Mouse (Mus musculus): ENCODE data around the gene March9. TPM values are rescaled to one million over a fixed set of nuclear protein-coding genes. Genes with fewer than 3 reads are reported as not detected.

Gene March9
- polyA plus RNA-seq, 1 experiment, result 3.1 TPM

- Histone ChIP-seq H3K27ac (ENCODE audit: insufficient read depth, low read length) (no peak overlapping the region), H3K4me3 (ENCODE audit: extremely low read depth, insufficient read depth, insufficient read length) (peak overlapping the region; percentile 75), H3K27me3 (ENCODE audit: control insufficient read depth, insufficient read depth, low read length) (peaks cover 9% of the 10 kb centered on the region; the same call in 1 of the 2 replicates), H3K36me3 (ENCODE audit: control insufficient read depth, insufficient read depth, low read length) (peaks cover 3% of the 10 kb centered on the region), H3K4me1 (ENCODE audit: control insufficient read depth, insufficient read depth, insufficient read length) (peaks cover 5% of the 10 kb centered on the region)
- TF ChIP-seq CTCF (IDR thresholded peaks at IDR 0.05; ENCODE audit: extremely low read depth, insufficient read depth, insufficient read length, insufficient replicate concordance) (no peak), POLR2A (IDR thresholded peaks at IDR 0.05; ENCODE audit: low read depth, low read length) (no peak)
- no peak for DNase-seq (ENCODE audit: low read depth in 1 of 2, low spot score in 2 of 2)
- WGBS, result 3% methylated on average over 20 of the region's 20 CpGs
Measured at GRCm38 (mm10) chr10:127040569-127041214, 19.3 kb downstream of the March9 start.

DNA sequence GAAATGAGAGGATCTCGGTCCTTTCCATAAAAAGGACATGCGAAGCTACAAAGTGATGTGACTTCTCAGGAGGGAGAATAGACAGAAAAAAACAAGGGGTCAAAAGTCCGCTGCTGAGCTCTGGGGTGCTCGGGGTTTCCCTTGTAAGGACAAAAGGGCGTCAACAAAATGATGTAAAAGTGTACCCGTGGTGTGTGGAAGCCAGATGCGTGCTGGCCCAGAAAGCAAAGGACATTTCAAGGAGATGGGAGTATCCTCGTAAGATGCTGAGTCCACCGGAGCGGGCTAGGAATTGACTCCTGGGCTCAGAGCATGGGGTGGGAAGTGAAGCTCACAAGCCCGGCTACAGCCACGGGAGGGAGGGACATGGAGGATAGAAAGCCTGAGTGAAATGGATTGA is 22.3 kb downstream of the March9 start:
- H3K27me3 ChIP-seq (ENCODE audit: control insufficient read depth, insufficient read depth, low read length), result peaks cover 9% of the 10 kb centered on the region
- no peak overlapping the region for H3K4me3 ChIP-seq (ENCODE audit: extremely low read depth, insufficient read depth, insufficient read length)
- H3K27ac ChIP-seq (ENCODE audit: insufficient read depth, low read length), result no peak overlapping the region
- no peaks in the 10 kb centered on the region for H3K36me3 ChIP-seq (ENCODE audit: control insufficient read depth, insufficient read depth, low read length)
- peaks cover 5% of the 10 kb centered on the region for H3K4me1 ChIP-seq (ENCODE audit: control insufficient read depth, insufficient read depth, insufficient read length)
- no peak for DNase-seq (ENCODE audit: low read depth in 1 of 2, low spot score in 2 of 2)
- no peak for TF ChIP-seq CTCF (IDR thresholded peaks at IDR 0.05; ENCODE audit: extremely low read depth, insufficient read depth, insufficient read length, insufficient replicate concordance)
- no peak for TF ChIP-seq POLR2A (IDR thresholded peaks at IDR 0.05; ENCODE audit: low read depth, low read length)
- 79% methylated on average over 12 of the region's 12 CpGs for WGBS

- TF ChIP-seq POLR2A (IDR thresholded peaks at IDR 0.05; ENCODE audit: low read depth, low read length) (no peak), CTCF (IDR thresholded peaks at IDR 0.05; ENCODE audit: extremely low read depth, insufficient read depth, insufficient read length, insufficient replicate concordance) (no peak)
- WGBS, result 87% methylated on average over 12 of the region's 12 CpGs
- Histone ChIP-seq H3K27ac (ENCODE audit: insufficient read depth, low read length) (no peak overlapping the region), H3K27me3 (ENCODE audit: control insufficient read depth, insufficient read depth, low read length) (peaks cover 8% of the 10 kb centered on the region), H3K36me3 (ENCODE audit: control insufficient read depth, insufficient read depth, low read length) (no peaks in the 10 kb centered on the region), H3K4me3 (ENCODE audit: extremely low read depth, insufficient read depth, insufficient read length) (no peak overlapping the region), H3K4me1 (ENCODE audit: control insufficient read depth, insufficient read depth, insufficient read length) (peaks cover 5% of the 10 kb centered on the region; the same call in 1 of the 2 replicates)
- DNase-seq (ENCODE audit: low read depth in 1 of 2, low spot score in 2 of 2), result no peak
Measured at GRCm38 (mm10) chr10:127036273-127036672, 23.7 kb downstream of the March9 start.

DNA sequence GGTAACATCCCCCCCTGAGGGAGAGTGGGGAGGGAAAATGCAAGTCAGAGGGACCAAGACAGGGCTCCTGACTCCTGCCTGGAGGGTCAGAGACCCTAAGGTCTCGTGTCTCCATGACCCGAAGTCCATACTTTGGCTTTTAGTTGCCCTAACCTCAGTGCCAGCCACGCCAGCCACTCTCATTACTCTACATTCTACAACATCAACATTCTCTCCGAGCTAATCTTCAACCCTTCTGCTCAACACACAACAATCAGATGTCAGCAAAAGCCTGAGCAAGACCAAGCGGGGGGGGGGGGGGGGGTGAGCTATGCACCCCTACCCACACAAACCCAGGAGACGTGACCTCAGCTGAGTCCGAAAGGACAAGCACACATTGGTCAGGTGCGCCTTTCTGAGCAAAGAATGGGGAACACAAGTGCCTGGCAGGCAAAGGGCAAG is 26.7 kb downstream of the March9 start:
- no peak overlapping the region for H3K27ac ChIP-seq (ENCODE audit: insufficient read depth, low read length)

GRCm38 (mm10) chr10:127030336-127031296 is 29.4 kb downstream of the March9 start, which contains the start of gene Tsfm:
TSS of gene Tsfm (minus strand) at chr10:127030840.
- peak within 1 kb of the TSS; percentile 53; the same call in 1 of the 2 replicates for H3K27ac ChIP-seq (ENCODE audit: insufficient read depth, low read length)
- peak; percentile 65 to 90 for DNase-seq (ENCODE audit: low read depth in 1 of 2, low spot score in 2 of 2)
- H3K4me1 ChIP-seq (ENCODE audit: control insufficient read depth, insufficient read depth, insufficient read length), result no peaks in the 10 kb centered on the region; the same call in 1 of the 2 replicates
- no peaks in the 10 kb centered on the region; the same call in 1 of the 2 replicates for H3K27me3 ChIP-seq (ENCODE audit: control insufficient read depth, insufficient read depth, low read length)
- WGBS, result 5% methylated on average over 56 of the region's 56 CpGs
- peak within 1 kb of the TSS; percentile 95 for H3K4me3 ChIP-seq (ENCODE audit: extremely low read depth, insufficient read depth, insufficient read length)
- TF ChIP-seq CTCF (IDR thresholded peaks at IDR 0.05; ENCODE audit: extremely low read depth, insufficient read depth, insufficient read length, insufficient replicate concordance) (peak; percentile 97), POLR2A (IDR thresholded peaks at IDR 0.05; ENCODE audit: low read depth, low read length) (peak; percentile 23; the same call in 1 of the 2 replicates)
- peaks cover 12% of the 10 kb centered on the region; the same call in 1 of the 2 replicates for H3K36me3 ChIP-seq (ENCODE audit: control insufficient read depth, insufficient read depth, low read length)

More for the DNA sequence above, 26.7 kb downstream of the March9 start:
- DNase-seq (ENCODE audit: low read depth in 1 of 2, low spot score in 2 of 2), result no peak
- WGBS, result 79% methylated on average over 8 of the region's 8 CpGs
- Histone ChIP-seq H3K4me1 (ENCODE audit: control insufficient read depth, insufficient read depth, insufficient read length) (no peaks in the 10 kb centered on the region; the same call in 1 of the 2 replicates), H3K4me3 (ENCODE audit: extremely low read depth, insufficient read depth, insufficient read length) (no peak overlapping the region), H3K27me3 (ENCODE audit: control insufficient read depth, insufficient read depth, low read length) (peaks cover 2% of the 10 kb centered on the region; the same call in 1 of the 2 replicates), H3K36me3 (ENCODE audit: control insufficient read depth, insufficient read depth, low read length) (peaks cover 2% of the 10 kb centered on the region; the same call in 1 of the 2 replicates)
- TF ChIP-seq CTCF (IDR thresholded peaks at IDR 0.05; ENCODE audit: extremely low read depth, insufficient read depth, insufficient read length, insufficient replicate concordance) (no peak), POLR2A (IDR thresholded peaks at IDR 0.05; ENCODE audit: low read depth, low read length) (no peak)

GRCm38 (mm10) chr10:127018422-127018821 is 41.6 kb downstream of the March9 start:
- WGBS, result 89% methylated on average over 16 of the region's 16 CpGs
- H3K27me3 ChIP-seq (ENCODE audit: control insufficient read depth, insufficient read depth, low read length), result no peaks in the 10 kb centered on the region
- no peak overlapping the region for H3K4me3 ChIP-seq (ENCODE audit: extremely low read depth, insufficient read depth, insufficient read length)
- no peaks in the 10 kb centered on the region for H3K4me1 ChIP-seq (ENCODE audit: control insufficient read depth, insufficient read depth, insufficient read length)
- no peak for DNase-seq (ENCODE audit: low read depth in 1 of 2, low spot score in 2 of 2)
- TF ChIP-seq POLR2A (IDR thresholded peaks at IDR 0.05; ENCODE audit: low read depth, low read length) (no peak), CTCF (IDR thresholded peaks at IDR 0.05; ENCODE audit: extremely low read depth, insufficient read depth, insufficient read length, insufficient replicate concordance) (no peak)
- no peak overlapping the region for H3K27ac ChIP-seq (ENCODE audit: insufficient read depth, low read length)
- peaks cover 8% of the 10 kb centered on the region for H3K36me3 ChIP-seq (ENCODE audit: control insufficient read depth, insufficient read depth, low read length)

All from spleen, adult 2 months (tissue).